Mouse (Mus musculus) myocyte (in vitro differentiated cells): ENCODE measurements at regions not wholly inside any gene's neighbourhood (a gene's known extent, or its start where the extent isn't known, plus 50 kb on each side); places are given as distances from the start of the nearest gene placed in this dataset.

ENCODE experiments used
- MAX ChIP-seq: IDR thresholded peaks from one replicate; pipeline ENCODE4 v1.6.1; 2011; ENCODE audit warnings: low read depth, mild to moderate bottlenecking, control low read depth
- MYOD1 ChIP-seq, 3 experiments: IDR thresholded peaks; one replicate each; pipeline ENCODE4 v1.6.1; 2011; ENCODE audit warnings: control low read depth in 2 of 3, low read depth in 2 of 3, mild to moderate bottlenecking in 2 of 3, moderate library complexity in 1 of 3; ENCODE audit not compliant: insufficient read length in 2 of 3, control insufficient read depth in 1 of 3
- POLR2A ChIP-seq: IDR thresholded peaks from one replicate; pipeline ENCODE4 v1.6.1; 2011; ENCODE audit warnings: low read depth, mild to moderate bottlenecking, control low read depth, moderate library complexity; ENCODE audit not compliant: insufficient read length
- POLR2AphosphoS2 ChIP-seq: IDR thresholded peaks from one replicate; pipeline ENCODE4 v1.6.1; 2011; ENCODE audit warnings: low read depth, control low read depth; ENCODE audit not compliant: insufficient read length
- REST ChIP-seq: IDR thresholded peaks from one replicate; pipeline ENCODE4 v1.6.1; 2011; ENCODE audit warnings: mild to moderate bottlenecking, control low read depth, moderate library complexity; ENCODE audit not compliant: insufficient read depth, insufficient read length
- SRF ChIP-seq: IDR thresholded peaks from one replicate; pipeline ENCODE4 v1.6.1; 2011; ENCODE audit warnings: low read depth; ENCODE audit not compliant: control insufficient read depth, insufficient read length
- TCF12 ChIP-seq: IDR thresholded peaks from one replicate; pipeline ENCODE4 v1.6.1; 2011; ENCODE audit warnings: mild to moderate bottlenecking, control low read depth; ENCODE audit not compliant: poor library complexity, insufficient read depth, severe bottlenecking
- USF1 ChIP-seq: IDR thresholded peaks from one replicate; pipeline ENCODE4 v1.6.1; 2011; ENCODE audit warnings: low read depth, mild to moderate bottlenecking, control low read depth, moderate library complexity

GRCm38 (mm10) chr16:73098760-73099159 lies 790.7 kb downstream of the Robo1 start:
- no peak for TF ChIP-seq POLR2A
- no peak for TF ChIP-seq REST
- TF ChIP-seq MAX: no peak
- no peak for TF ChIP-seq TCF12
- no peak for TF ChIP-seq SRF
- TF ChIP-seq POLR2AphosphoS2: no peak
- no peak for TF ChIP-seq USF1
- TF ChIP-seq MYOD1 (IDR thresholded peaks at IDR 0.05; ENCODE audit: control insufficient read depth in 1 of 3, insufficient read length in 2 of 3, low read depth in 2 of 3): no peak
